Mouse (Mus musculus) spleen, postnatal 36 days (tissue): Measurements from ENCODE around the gene Flot1.
A peak's percentile ranks its signal among the peaks of the same experiment; 100 is the strongest.

Experiments used
- DNase-seq, 2 experiments: peaks; one replicate each; pipeline ENCODE4 v3.0.0; 2022; ENCODE audit warnings: low spot score in 2 of 2, mixed read lengths in 1 of 2

The Flot1 gene

DNA sequence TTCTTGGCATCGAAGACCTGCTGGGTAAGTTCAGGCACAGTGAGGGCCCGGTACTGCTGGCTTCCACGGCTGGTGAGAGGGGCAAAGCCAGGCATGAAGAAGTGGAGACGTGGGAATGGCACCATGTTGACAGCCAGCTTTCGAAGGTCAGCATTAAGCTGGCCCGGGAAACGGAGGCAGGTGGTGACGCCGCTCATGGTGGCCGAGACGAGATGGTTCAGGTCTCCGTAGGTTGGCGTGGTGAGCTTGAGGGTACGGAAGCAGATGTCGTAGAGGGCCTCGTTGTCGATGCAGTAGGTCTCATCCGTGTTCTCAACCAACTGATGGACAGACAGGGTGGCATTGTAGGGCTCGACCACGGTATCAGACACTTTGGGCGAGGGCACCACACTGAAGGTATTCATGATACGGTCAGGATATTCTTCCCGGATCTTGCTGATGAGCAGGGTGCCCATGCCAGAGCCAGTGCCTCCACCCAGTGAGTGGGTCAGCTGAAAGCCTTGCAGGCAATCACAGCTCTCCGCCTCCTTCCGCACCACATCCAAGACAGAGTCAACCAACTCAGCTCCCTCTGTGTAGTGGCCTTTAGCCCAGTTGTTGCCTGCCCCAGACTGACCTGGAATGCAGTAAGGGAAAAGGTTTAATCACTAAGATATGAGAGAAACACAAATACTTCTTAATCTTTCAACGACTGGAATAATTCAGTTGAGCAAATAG lies 12.6 kb downstream of the Flot1 start:
- DNase-seq: no peak

DNA sequence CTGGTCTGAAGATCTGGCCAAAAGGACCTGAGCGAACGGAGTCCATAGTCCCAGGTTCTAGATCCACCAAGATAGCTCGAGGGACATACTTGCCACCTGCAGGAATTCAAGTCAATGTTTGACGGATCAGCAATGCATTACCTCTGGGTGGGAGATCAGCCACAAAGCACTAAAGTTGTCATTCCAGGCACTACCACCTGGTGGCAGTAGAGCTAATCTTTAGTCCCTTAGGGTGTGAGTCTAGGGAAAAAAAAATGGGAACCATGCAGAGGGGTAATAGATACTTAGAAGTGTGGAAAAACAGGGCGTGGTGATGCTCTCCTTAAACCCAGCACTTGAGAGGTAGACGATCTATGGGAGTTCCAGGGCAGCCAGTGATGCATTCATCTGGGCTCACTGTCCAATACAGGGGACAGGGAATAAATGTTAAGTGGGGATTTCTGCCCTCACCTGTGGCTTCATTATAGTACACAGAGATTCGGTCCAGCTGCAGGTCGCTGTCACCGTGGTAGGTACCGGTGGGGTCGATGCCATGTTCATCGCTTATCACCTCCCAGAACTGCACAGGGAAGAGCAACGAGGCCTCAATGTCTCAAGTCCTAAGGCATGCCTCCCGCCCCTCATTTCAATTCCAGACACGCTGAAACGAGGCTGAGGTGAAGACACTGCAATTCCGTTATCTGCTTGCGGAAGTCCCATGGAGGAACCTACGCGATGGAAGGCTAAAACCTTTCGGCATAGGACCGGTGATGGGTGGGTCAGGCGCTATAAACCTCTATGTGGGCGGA lies 13.3 kb downstream of the Flot1 start:
- DNase-seq: peak; percentile 69 to 81

DNA sequence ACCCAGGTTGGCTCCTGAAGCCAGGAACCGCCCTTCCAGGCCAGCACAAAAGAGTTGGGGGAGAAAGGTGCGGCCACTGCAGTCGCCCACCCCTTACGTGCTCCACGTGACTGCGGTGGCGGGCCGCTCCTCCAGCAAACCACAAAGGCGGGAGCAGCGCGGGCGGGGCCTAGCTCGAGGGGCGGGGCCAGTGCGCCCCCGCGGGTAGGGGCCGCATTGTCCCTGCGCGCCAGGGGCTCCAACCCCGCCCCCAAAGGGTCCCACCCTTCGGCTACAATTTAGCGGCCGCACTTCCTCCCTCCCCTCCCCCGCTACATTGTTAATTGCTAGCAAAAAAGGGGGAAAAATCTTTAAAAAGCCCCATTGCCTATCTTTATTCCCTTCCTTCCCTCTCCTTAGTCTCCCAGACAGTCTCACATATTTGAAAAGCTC lies 14.0 kb downstream of the Flot1 start:
- DNase-seq: peak; percentile 88

DNA sequence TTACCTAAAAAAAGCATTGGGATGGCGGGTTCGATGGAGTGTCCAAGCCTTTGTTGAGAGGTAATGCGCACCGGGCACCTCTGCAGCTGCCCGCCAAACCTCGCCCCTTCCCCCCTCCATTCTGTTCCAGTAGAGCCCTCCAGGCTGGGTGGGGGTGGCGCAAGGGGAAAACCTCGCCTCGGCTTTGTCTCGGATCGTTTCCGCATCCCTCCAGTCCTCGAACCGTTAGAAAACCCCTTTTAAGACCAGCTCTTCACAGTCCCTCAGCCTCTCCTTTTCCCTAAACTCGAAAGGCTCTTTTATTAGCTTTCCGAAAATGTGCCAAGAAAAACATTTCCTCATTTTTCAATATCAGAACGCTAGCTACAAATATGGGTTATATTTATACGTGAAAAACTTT lies 14.5 kb downstream of the Flot1 start:
- DNase-seq: peak; percentile 56 to 65

DNA sequence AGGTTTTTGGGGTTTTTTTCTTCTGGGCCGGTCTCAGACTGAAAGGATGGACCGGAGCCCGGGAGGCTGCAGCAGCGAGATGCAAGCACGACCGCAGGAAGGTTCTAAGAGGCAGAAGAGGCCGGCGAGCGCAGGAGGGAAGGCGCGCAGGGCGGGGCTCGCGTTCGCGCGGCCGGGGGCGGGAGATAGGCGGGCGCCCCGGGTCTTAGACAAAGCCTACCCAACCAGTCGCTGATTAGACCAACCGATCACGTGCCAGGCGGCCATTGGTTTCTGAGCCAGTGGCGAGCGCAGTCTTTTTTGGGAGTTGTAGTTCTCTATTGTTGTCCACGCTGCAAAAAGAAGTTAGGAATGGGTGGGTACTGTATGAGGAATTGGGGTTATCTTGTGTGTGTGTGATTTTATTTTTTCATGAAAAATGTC lies 15.1 kb downstream of the Flot1 start, which contains the start of gene Tubb5:
Gene Tubb5 (minus strand): TSS at position 185 of the 423 bp plus-strand sequence.
- DNase-seq: peak; percentile 97 to 98

DNA sequence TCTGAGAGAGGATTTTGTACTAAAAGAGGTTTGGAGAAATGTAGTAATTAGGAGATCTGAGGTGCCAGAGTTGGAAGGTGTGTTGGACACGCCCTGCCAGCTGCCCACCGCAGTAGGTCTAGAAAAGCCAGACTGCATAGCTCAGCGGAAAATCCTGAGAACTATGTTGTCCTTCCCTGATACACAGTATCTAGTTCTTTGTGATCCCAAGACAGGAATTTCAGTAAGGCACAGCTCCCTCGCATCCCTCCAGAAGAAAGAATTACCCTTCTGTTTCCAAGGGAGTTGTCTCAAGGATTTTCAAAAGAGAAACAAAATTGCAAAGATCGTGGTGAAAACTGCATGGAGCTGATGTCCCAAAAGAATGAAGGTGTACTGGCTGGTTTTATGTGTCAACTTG lies 15.5 kb downstream of the Flot1 start:
- no peak for DNase-seq

DNA sequence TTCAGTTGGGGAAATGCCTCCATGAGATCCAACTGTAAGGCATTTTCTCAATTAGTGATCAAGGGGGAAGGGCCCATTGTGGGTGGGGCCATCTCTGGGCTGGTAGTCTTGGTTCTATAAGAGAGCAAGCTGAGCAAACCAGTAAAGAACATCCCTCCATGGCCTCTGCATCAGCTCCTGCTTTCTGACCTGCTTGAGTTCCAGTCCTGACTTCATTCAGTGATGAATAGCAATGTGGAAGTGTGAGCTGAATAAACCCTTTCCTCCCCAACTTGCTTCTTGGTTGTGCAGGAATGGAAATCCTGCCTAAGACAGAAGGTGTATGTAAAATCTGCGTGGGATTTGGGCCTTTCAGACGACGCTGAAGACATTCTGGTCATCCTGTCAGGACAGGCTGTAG lies 16.0 kb downstream of the Flot1 start:
- DNase-seq: peak in 1 of 2 experiments; percentile 43

DNA sequence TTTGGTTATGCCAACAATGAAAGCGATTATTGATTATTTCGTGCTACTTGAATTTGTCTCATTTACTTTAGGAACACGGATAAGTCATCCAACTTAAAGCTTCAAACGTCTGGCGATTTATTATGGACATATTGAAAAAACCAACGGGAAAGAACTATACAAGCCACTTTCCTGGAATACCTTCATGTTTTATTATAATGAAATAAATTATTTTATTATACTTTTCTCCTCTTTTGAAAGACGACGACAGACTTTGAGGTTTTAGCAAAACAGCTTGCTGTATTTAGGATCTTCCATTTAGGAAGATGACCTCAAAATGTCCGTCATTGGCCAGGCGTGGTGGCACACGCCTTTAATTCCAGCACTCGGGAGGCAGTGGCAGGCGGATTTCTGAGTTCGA lies 17.5 kb downstream of the Flot1 start:
- DNase-seq: no peak

DNA sequence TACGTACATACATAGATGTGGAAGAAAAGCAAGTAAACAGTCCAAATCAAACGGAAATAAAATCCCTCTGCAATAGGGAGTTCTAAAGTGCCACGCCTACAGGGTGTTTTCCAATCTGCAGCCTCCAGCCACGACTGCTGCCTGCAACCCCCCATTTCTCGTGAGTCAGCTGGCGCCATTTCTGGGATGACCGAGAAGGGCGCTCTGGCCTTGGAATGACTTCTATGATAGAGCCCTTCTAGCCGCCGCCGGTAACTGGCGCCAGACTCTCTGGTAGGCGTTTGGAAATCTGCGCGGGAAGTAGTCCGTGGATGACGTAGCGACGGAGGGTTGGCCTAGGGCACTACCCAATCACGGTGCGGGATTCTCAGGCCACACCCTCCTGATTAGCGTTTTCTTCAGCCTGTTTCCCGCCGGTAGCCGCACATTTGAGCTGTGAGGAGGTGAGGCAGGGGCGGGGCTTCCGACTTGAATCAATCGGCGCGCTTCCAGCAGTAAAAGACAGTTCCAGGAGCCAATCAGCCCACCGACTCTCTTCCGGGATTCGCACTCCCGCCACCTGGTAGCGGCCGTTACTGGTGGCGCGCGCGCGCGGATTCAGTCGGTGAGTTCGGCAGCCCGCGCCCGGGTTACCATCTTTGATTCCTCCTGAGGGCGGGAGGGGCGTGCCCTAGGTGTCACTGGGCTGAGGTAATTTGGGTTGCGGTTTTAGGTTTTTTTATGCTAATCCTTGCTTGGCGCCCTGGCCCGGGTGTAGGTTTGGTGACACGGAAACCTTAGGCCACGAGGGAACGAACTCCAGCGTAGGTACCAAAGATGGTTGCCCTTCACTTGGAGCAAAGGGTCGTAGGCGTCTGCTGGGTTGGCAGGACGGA lies 18.3 kb downstream of the Flot1 start, which contains the start of gene Mdc1:
Gene Mdc1 (plus strand): TSS at position 440 of the 875 bp plus-strand sequence.
- DNase-seq: peak; percentile 100

DNA sequence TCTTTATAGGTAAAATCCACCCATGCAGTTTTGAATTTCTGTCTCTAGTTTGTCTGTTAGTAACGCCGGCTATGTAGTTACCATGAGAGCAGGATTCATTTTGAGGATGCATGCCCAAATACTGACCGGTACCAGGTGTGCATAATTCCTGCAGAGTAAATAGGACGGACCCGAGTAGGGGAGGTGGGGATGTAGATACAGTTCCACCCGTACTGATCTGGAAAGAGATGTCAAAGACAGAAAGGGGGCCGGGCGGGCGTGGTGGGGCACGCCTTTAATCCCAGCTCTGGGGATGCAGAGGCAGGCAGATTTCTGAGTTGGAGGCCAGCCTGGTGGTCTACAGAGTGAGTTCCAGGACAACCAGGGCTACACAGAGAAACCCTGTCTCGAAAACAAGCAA lies 19.0 kb downstream of the Flot1 start:
- no peak for DNase-seq

DNA sequence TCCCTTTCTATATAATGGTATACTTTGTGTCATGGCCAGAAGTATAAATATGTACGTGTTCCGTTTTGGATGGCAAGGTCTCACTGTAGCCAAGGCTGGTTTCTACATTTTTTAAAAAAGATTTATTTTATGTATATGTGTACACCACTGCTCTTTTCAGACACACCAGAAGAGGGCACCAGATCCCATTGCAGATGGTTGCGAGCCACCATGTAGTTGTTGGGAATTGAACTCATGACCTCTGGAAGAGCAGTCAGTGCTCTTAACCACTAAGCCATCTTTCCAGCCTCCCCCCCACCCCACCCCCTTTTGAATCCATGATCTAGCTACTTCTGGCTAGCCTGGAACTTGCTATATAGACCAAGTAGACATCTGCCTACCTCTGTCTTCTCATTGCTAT lies 20.5 kb downstream of the Flot1 start:
- no peak for DNase-seq

DNA sequence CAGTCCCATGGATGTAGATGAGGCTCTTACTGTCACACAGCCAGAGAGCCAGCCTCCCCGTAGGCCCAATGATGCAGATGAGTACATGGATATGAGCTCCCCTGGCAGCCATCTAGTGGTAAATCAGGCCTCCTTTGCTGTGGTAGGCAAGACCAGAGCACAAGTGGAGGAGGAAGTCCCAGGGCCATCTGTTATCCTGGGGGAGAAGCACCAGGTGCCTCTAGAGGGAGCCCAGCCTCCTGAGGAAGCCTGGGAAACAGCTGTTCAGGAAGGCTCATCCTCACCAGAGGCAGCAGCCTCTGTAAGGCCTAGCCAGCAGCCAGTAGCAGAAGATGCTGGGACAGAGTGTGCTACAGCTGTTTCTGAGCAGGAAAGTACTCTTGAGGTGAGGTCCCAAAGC lies 25.1 kb downstream of the Flot1 start:
- no peak for DNase-seq

DNA sequence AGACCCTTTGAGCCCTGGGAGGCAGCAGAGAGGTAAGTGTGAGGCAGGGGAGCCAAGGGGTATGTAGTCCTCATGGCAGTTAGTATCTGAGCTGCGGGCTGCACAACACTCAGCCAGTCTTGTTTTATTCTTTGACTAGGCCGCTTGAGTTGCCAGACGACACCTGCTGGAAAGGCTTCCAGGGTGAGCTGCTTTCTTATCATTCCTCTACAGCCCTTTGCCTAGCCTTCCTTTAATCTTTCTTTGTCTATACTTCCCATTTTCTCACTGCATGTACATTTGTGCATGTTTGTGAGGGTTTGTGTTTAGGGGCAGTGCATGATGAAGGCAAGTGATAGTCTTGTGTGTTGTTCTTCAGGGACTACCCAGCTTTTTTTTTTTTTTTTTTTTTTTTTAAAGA lies 27.9 kb downstream of the Flot1 start:
- no peak for DNase-seq

DNA sequence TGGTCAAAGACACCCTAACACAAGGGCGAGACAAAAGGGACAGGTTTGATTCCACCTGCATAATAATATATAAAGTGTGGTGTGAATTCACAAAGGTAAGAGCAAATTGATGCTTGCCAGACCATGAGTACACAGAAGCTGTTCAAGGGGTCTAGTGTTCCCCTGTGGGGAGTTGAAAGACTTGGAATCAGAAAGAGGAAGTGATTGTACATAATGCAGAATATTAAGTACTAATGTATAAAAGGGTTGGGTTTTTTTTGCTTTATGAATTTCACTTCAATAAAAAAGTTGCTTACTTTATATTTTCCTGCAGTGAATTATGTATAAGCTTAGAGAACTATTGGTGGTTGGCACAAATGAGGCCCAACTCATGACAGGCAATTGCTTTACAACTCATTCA lies 36.3 kb downstream of the Flot1 start:
- no peak for DNase-seq

DNA sequence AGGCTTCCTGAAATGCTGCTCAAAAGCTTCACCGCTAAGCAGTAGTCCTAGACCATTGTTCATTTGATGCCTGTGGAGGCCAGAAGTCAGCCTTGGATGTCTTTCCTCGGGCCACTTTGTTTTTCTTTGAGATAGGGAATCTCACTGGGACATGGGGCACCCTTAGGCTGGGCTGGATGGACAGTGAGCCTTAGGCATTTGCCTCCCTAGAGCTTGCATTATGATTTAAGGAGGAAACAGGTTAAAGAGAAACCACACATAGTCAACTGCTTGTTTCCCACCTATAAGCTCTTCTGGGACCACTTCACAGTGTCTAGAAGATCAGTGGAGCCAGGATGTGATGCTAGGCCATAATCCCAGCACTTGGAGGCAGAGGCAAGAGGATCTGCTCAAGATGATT lies 36.8 kb downstream of the Flot1 start:
- DNase-seq: no peak

DNA sequence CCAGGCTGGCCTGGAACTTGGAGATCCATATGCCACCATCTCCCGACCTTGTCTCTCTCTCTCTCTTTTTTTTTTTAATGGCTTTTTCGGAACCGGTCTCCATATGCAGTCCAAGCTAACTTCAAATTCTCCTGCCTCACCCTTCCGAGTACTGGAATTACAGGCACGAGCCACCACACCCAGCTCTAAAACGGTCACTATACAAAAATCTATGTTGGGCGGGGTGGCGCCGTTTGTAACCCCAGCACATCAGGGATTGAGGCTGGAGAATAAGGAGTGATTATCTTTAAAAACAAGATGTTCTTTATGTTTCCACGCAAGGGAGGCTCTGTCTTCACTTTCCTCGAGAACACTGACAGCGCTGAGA lies 37.8 kb downstream of the Flot1 start:
- DNase-seq: no peak

DNA sequence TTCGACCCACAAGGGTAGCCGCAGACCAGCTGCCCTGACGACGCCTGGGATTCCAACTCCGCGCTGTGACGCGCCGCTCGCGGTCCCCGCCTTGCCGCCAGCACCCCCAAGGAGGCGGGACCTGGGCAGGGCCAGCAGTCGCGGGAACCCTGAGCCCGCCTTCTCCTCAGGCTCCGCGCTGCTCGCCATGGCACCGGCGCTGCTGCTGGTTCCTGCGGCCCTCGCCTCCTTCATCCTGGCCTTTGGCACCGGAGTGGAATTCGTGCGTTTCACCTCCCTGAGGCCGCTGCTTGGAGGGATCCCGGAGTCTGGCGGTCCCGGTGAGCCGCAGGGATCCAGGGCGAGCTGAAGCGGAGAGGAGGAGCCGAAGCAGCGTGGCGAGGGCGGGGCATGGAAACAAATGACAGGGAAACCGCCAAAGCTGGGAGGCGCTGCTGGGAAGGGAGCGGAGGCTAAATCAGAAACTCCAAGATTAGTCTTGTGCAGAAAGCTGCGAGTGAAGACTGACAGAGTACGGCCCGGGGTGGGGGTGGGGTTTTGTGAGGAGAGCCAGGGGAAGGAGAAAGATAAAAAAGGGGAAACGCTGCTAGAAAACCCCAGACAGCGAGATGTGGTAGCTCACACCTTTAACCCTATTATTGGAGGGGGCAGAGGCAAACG lies 38.3 kb downstream of the Flot1 start, which contains the start of gene Nrm:
Gene Nrm (plus strand): TSS at position 121 of the 660 bp plus-strand sequence.
- peak; percentile 86 to 87 for DNase-seq

DNA sequence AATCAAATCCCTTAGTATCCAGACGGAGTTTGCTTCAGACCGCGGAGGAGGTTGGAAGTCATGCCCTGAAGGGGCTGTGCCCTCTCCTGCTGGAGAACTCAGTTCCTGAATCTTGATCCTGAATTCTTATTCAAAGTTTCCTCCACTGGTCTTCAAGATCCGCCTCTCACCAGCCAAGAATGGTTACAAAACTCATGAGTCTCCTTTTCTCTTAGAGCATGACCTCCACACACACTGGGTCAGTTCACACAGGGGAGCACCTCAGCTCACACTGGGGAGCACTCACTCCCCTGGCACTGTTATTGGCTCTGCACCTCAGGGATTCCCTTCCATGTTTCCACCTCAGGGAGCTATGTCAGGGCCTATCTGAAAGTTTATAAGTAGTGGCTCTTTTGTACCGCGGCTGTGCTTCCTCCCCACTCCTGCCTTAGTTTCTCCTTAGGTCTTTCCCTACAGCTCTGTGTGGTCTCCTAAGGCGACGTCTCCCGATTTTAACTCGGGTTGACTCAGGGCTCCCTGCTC lies 41.9 kb downstream of the Flot1 start:
- no peak for DNase-seq

DNA sequence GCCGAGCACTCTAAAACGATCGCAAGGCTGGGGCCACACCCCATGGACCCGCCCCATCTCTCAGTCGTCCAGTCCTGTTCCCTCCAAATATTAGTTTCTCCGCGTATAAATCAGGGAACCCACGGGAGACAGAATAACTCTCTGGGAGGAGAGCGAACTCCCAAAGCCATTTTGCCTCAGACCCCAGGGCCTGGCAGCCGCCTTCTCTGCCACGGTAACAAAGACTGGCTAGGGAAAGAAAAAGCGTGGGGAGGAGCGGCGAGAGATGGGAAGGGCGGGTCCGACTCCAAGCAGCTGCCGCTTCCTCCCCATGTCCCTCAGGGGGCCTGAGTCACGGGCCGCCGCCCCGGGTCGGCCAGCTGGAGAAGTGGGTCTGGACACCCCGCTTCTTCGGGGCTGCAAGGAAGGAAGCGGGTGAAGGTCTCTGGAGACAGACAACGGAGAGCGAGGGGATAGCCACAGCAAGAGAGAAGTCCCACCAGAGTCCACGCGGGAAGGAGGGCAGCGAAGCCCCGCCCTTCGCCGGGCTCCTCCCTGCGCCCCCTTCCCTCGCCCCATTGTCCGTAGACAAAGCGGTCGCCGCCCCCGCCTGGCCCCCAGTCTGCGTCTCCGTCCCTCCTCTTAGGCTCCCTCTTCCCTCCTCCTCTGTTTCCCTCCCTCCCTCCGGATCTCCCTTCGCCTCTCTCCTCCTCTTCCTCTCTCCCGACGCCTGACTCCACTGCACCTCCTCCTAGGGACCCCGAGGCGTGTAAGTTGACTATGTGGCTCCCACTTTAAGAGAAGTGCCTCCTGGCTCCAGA lies 42.7 kb downstream of the Flot1 start, which contains the start of gene Ppp1r18:
Gene Ppp1r18 (plus strand): TSS at position 113 of the 800 bp plus-strand sequence.
- DNase-seq: peak; percentile 80 to 83

DNA sequence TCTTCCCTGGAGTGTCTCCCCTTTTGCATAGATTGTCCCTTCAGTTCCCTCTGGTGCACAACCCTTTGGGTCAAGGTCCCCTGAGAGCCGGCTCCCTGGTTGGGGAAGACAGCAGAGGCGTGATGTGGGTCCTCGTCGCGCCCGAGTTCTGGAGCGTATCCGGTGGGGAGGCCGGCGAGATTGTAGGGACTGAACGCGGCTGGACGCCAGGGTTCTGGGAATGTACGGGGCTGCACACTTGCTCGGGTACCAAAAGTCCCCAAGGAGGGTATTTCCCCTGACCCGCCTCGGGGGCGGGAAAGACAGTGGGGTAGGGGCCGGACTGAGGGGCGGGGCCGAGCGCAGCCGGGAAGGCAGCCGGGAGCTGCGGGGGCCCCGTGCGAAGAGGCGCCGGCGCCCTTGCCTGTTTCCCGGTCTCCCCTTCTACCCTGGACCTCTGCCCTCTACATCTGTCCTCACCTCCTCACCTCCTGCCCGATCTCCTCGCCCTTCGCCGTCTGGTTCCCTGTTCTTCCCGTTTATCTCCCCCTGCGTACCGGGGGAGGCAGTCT lies 43.3 kb downstream of the Flot1 start:
- peak; percentile 81 to 84 for DNase-seq
